Mouse (Mus musculus) cerebellum, adult 2 months (tissue): ENCODE data around the gene Neurog1. TPM values are rescaled to one million over a fixed set of nuclear protein-coding genes. Genes with fewer than 3 reads are reported as not detected.

Experiments used
- DNase-seq, 2 experiments: peaks; one replicate each; pipeline ENCODE4 v3.0.0; 2021
- H3K27ac ChIP-seq: fragments of 200-500 bp; 2 replicates; pipeline ENCODE4 v1.5.1; 2012; ENCODE audit warnings: low read length, control low read depth, inconsistent platforms; ENCODE audit not compliant: insufficient read depth
- H3K27me3 ChIP-seq: fragments of 200-500 bp; 2 replicates; pipeline ENCODE4 v1.6.1; 2012; ENCODE audit warnings: inconsistent platforms, mild to moderate bottlenecking, low read length, moderate library complexity; ENCODE audit not compliant: control insufficient read depth, insufficient read depth
- H3K4me1 ChIP-seq: fragments of 200-500 bp; 2 replicates; pipeline ENCODE4 v1.6.1; 2011; ENCODE audit warnings: low read length; ENCODE audit not compliant: control insufficient read depth, insufficient read depth
- H3K4me3 ChIP-seq: fragments of 200-500 bp; replicated peaks from 2 replicates; pipeline ENCODE3; 2011; ENCODE audit warnings: mild to moderate bottlenecking, low read depth, low read length, control low read depth; ENCODE audit not compliant: insufficient read depth
- CTCF ChIP-seq: fragments of 200-500 bp; IDR thresholded peaks from 2 replicates; pipeline ENCODE4 v1.5.1; 2011; ENCODE audit warnings: low read depth, mild to moderate bottlenecking, control low read depth, low read length, moderate library complexity, borderline replicate concordance; ENCODE audit not compliant: insufficient read depth
- POLR2A ChIP-seq: fragments of 200-500 bp; IDR thresholded peaks from 2 replicates; pipeline ENCODE4 v1.6.1; 2011; ENCODE audit warnings: low read length, control low read depth, borderline replicate concordance; ENCODE audit not compliant: insufficient read depth
- WGBS: fragments of 180-500 bp; shearing (Covaris S2); methylation state at CpG from one replicate; pipeline ENCODE4 v1.1.7; 2018; 5-methylcytosine and 5-hydroxymethylcytosine counted together
- polyA plus RNA-seq: library from polyadenylated mRNA; depleted of rRNA; stranded (reverse); fragments of >200 nt; gene quantifications from 2 replicates; pipeline ENCODE4 v1.2.3, GENCODE M21; 2012

The Neurog1 gene
- polyA plus RNA-seq, 1 experiment: not detected

DNA sequence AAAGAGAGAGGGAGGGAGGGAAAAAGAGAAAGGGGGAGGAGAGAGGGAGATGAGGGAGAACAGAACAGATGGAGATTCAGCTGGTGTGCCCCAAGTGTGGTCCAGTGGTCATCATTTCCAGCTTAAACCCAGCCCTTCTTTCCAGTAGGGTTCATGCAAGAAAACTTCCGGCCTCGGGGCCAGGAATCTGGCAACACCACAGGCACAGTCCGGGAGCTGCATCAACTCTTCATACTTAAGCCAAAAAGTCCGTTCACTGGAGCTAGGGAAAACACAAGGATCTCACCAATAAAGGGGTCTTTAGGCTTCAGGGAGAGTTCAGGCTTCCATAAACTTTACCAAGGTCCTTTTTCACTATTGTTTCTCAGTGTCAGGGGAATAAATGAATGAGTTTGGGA lies 29.1 kb downstream of the Neurog1 start:
- Histone ChIP-seq H3K4me3 (no peak overlapping the region), H3K27me3 (peaks cover 4% of the 10 kb centered on the region; the same call in 1 of the 2 replicates), H3K27ac (no peak overlapping the region), H3K4me1 (peaks cover 4% of the 10 kb centered on the region; the same call in 1 of the 2 replicates)
- WGBS: 8% methylated on average over 4 of the region's 4 CpGs
- no peak for DNase-seq
- no peak for TF ChIP-seq CTCF
- no peak for TF ChIP-seq POLR2A

DNA sequence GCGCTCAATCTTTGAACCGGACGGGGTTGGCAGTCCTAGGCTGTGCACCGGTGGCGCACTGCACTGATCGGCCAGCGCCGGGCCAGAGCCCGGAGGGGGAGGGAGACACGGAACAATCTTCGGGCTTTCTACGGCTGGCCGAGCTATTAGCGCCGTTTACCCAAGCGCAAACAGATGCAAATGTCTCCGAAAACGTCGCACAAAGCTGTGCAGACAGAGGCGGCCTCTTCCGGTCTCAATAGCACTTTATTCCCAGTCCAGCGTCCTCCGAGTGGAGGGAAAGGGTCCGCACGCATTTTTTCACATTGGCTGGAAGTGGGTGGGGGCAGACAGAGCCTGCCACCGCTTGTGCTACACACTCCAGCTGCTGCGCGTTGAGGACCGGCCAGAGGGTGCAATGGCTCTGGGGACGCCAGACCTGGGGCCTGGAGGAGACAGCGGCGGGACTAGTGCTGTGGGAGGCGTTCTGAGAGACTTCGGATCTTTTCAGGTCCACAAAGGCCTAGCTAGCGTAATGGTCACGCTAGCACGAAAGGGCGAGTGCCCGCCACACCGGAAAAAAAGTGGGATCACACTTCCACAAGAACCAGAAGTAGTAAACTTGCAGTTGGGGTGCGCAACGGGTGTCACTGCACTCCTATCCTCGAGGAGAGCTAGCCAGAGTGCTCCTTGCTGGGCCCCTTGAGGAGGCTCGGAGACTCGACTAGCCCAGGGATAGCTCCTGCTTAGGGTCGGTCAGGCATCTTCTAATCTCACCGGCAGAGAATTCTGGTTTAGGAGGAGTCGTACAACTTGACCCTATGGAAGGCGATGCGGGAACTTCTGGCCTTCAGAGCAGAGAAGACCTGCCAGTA lies 29.7 kb downstream of the Neurog1 start:
- 6% methylated on average over 50 of the region's 50 CpGs for WGBS
- peak; percentile 11 to 18 for DNase-seq
- no peak overlapping the region for H3K27ac ChIP-seq
- no peak for TF ChIP-seq CTCF
- no peak for TF ChIP-seq POLR2A
- peaks cover 4% of the 10 kb centered on the region; the same call in 1 of the 2 replicates for H3K27me3 ChIP-seq
- H3K4me1 ChIP-seq: peaks cover 4% of the 10 kb centered on the region; the same call in 1 of the 2 replicates
- no peak overlapping the region for H3K4me3 ChIP-seq

DNA sequence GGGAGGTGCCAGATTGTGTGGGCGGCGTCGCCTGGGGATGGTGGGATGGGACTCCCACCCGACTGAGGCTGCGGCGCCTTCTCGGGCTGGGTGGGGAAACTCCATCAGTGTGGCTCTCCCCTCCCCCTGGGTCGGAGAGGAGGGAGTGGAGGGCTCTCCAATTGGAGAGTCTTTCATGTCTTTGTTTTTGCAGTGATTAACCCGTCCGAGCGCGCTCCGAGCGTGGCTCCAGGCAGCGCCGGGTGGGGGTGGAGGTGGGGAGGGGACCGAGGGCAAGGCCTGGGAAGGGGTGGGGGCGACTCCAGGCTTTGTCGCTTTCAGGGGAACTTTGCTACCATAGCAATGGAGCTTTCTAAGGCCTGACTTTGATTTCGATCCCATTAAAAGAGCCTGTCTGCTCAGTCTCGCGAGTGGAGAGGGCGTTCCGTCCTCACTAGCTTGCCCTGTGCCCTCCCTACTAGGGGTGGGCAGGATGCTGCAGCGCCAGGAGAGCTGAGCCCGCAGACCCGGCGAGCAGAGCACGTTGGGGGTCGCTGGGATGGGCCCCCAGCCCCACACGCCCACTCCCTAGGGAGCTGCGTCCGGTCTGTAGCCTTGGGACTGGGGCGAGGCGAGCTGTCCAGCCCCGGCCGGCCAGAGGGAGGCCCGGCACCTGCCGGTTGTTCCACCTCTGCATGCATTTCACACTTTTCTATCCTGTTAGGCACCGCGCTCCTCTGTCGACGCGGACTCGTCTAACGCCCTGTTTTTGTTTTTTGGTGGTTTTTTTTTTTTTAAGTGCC lies 30.6 kb downstream of the Neurog1 start:
- no peak for DNase-seq
- H3K27me3 ChIP-seq: peaks cover 4% of the 10 kb centered on the region; the same call in 1 of the 2 replicates

DNA sequence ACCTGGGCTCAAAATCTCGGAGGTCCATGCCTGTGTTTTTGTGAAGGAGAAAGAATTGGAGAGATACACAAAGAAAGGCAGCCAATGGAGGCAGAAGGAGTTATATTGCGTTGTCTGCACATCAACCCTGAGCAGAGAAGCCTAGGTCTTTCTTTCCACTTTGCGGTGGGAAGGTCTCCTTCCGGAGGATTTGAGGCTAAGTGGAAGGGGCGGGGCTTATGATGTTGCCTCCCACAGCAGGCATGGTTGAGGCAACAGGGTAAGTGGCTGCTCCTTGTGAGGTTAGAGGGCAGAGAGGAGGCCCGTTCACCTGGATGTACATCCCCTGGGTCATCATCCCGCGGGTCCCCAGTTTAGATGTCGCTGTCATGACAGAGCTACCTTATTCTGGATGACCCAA lies 32.7 kb downstream of the Neurog1 start:
- 77% methylated on average over 9 of the region's 9 CpGs for WGBS
- no peak overlapping the region for H3K27ac ChIP-seq
- DNase-seq: no peak
- peaks cover 4% of the 10 kb centered on the region; the same call in 1 of the 2 replicates for H3K27me3 ChIP-seq
- H3K4me3 ChIP-seq: no peak overlapping the region
- peaks cover 4% of the 10 kb centered on the region; the same call in 1 of the 2 replicates for H3K4me1 ChIP-seq
- TF ChIP-seq CTCF (no peak), POLR2A (no peak)

More for the DNA sequence above, 30.6 kb downstream of the Neurog1 start:
- 2% methylated on average over 46 of the region's 46 CpGs for WGBS
- no peak overlapping the region for H3K27ac ChIP-seq
- H3K4me3 ChIP-seq: no peak overlapping the region
- TF ChIP-seq CTCF (no peak), POLR2A (no peak)
- H3K4me1 ChIP-seq: peaks cover 4% of the 10 kb centered on the region; the same call in 1 of the 2 replicates

DNA sequence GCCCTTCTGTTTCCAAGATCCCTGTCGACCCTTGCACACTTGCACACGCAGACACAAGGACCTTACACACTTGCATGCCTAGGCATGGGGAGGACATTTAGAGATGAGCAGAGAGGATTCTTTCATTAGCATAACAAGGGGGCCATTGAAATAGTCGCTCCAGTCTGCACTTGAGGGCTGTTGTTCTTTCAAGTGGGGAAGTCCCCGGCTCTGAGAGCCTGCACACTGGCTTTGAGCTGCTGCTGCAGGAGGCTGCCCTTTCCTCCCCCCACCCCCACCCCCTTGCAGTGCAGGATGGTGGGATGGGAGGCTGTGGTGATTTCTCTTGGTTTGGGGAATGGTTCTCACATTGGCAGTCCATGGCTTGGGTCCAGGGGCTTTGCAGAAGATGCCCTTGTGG lies 35.9 kb downstream of the Neurog1 start:
- no peak for TF ChIP-seq POLR2A
- TF ChIP-seq CTCF: no peak
- Histone ChIP-seq H3K27ac (no peak overlapping the region), H3K4me1 (no peaks in the 10 kb centered on the region; the same call in 1 of the 2 replicates), H3K4me3 (no peak overlapping the region), H3K27me3 (no peaks in the 10 kb centered on the region; the same call in 1 of the 2 replicates)
- whole genome bisulfite sequencing: 20% methylated on average over 4 of the region's 4 CpGs
- DNase-seq: no peak

DNA sequence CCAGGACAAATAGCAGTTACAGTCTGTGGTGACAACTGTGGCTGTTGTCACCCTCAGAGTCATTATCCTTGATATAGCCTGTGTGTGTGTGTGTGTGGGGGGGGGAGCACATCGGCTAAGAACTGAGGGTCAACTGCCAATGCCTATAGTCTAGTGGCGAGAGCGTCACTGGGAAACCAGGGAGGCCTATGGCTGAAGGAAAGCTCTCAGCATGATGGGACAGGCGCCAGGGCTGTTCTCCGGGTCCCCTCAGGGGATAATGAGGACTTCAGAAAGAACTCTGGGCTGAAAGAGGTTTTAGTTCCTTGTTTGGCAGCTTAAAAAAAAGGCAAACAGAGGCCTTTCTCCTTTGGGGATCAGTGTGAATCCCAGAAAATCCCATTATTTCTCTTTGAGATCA lies 37.3 kb downstream of the Neurog1 start:
- TF ChIP-seq POLR2A: no peak
- TF ChIP-seq CTCF: no peak
- no peak overlapping the region for H3K4me3 ChIP-seq
- H3K27me3 ChIP-seq: no peaks in the 10 kb centered on the region; the same call in 1 of the 2 replicates
- DNase-seq: no peak
- no peaks in the 10 kb centered on the region for H3K4me1 ChIP-seq
- H3K27ac ChIP-seq: no peak overlapping the region
- 33% methylated on average over 5 of the region's 5 CpGs for WGBS

DNA sequence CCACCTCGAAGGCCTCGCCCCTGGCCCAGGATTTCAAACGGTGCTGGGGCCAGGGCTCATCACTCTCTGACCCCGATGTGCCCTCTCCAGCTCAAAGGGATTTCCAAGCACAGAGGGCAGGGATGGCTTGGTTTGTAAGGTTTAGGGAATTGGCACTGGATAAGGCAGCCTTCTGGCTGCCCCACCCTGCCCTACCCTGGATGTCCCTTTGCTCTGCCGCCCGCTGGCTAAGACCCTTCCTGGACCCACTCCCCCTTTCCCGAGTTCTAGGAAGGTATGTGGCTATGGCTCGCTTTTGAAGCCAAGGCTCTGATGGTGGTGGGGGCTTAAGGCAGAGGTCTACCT lies 42.9 kb downstream of the Neurog1 start:
- WGBS: 28% methylated on average over 8 of the region's 8 CpGs
- no peaks in the 10 kb centered on the region for H3K4me1 ChIP-seq
- DNase-seq: no peak
- no peaks in the 10 kb centered on the region; the same call in 1 of the 2 replicates for H3K27me3 ChIP-seq
- no peak overlapping the region for H3K4me3 ChIP-seq
- TF ChIP-seq CTCF (no peak), POLR2A (no peak)
- H3K27ac ChIP-seq: no peak overlapping the region
